Mouse (Mus musculus) olfactory bulb, adult 2 months (tissue): ENCODE results near the gene Ptpn12.

Experiments
- CTCF ChIP-seq: fragments of 200-500 bp; IDR thresholded peaks from 2 replicates; pipeline ENCODE4 v1.5.1; 2012; ENCODE audit warnings: low read depth, mild to moderate bottlenecking, low read length, moderate library complexity; ENCODE audit not compliant: insufficient read depth
- POLR2A ChIP-seq: fragments of 200-500 bp; IDR thresholded peaks from 2 replicates; pipeline ENCODE4 v1.6.1; 2012; ENCODE audit warnings: mild to moderate bottlenecking, low read depth, low read length, moderate library complexity; ENCODE audit not compliant: insufficient read depth

DNA sequence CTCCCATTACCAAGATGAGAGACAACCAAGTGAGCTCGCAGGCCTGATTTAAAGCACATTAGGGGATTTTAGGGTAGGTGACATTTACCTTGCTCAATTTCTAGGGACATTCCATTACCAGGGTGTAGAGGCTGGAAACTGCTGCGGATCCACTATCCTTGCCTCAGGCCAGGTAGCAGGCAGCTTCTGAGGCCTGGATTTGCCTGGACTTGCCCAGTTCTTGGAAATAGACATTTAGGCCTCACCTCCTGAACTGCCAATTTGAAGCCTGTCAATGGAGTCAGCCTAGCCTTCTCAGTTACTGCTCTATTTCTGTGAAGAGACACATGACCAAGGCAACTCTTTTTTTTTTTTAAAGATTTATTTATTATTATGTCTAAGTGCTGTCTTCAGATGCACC lies 94.8 kb downstream of the Ptpn12 start:
- no peak for TF ChIP-seq CTCF
- TF ChIP-seq POLR2A = no peak
